Mouse (Mus musculus) MEL (cell line): ENCODE measurements around the gene Gm10318. TPM values are rescaled to one million over a fixed set of nuclear protein-coding genes. Genes with fewer than 3 reads are reported as not detected.

Experiments
- DNase-seq: peaks from one replicate; pipeline ENCODE4 v3.0.0; 2011; ENCODE audit warnings: low read depth, low spot score
- H3K27ac ChIP-seq: 2 replicates; pipeline ENCODE4 v1.5.1; 2012; ENCODE audit warnings: low read depth, mild to moderate bottlenecking, control low read depth, low read length, moderate library complexity; ENCODE audit not compliant: control insufficient read depth
- H3K27me3 ChIP-seq, 2 experiments: fragments of 150-350 bp in 1 of 2; sonication (generic) in 1 of 2; 2 replicates each; pipeline ENCODE4 v1.6.1; 2012; ENCODE audit warnings: low read length in 2 of 2, mild to moderate bottlenecking in 2 of 2, improper control_type of control experiment in 1 of 2, moderate library complexity in 1 of 2; ENCODE audit not compliant: insufficient read depth in 2 of 2, control insufficient read depth in 1 of 2
- H3K36me3 ChIP-seq, 2 experiments: 2 replicates each; pipeline ENCODE4 v1.6.1; 2012 to 2014; ENCODE audit warnings: low read length in 2 of 2, improper control_type of control experiment in 1 of 2, inconsistent platforms in 1 of 2, mild to moderate bottlenecking in 1 of 2; ENCODE audit not compliant: insufficient read depth in 2 of 2, control insufficient read depth in 1 of 2
- H3K4me1 ChIP-seq, 2 experiments: fragments of 150-350 bp in 1 of 2; sonication (generic) in 1 of 2; 2 replicates each; pipeline ENCODE4 v1.6.1; 2012; ENCODE audit warnings: low read length in 2 of 2, improper control_type of control experiment in 1 of 2, mild to moderate bottlenecking in 1 of 2; ENCODE audit not compliant: insufficient read depth in 2 of 2, control insufficient read depth in 1 of 2
- H3K4me3 ChIP-seq, 2 experiments: fragments of 150-350 bp in 1 of 2; sonication (generic) in 1 of 2; 2 replicates each; pipeline ENCODE4 v1.5.1; 2012; ENCODE audit warnings: low read depth in 2 of 2, low read length in 2 of 2, mild to moderate bottlenecking in 2 of 2, moderate library complexity in 2 of 2, control low read depth in 1 of 2, improper control_type of control experiment in 1 of 2; ENCODE audit not compliant: control insufficient read depth in 1 of 2, insufficient read depth in 1 of 2
- H3K79me2 ChIP-seq: 2 replicates; pipeline ENCODE4 v1.6.1; 2012; ENCODE audit warnings: mild to moderate bottlenecking, low read length, moderate library complexity; ENCODE audit not compliant: control insufficient read depth, poor library complexity, insufficient read depth
- H3K9ac ChIP-seq: 2 replicates; pipeline ENCODE4 v1.6.1; 2012; ENCODE audit warnings: low read depth, mild to moderate bottlenecking, control low read depth, low read length, moderate library complexity; ENCODE audit not compliant: control insufficient read depth, poor library complexity, severe bottlenecking
- H3K9me3 ChIP-seq: fragments of 150-350 bp; sonication (generic); replicated peaks from 2 replicates; pipeline ENCODE4 v1.6.1; 2012; ENCODE audit warnings: mild to moderate bottlenecking, low read length, improper control_type of control experiment, moderate library complexity; ENCODE audit not compliant: insufficient read depth
- BHLHE40 ChIP-seq: IDR thresholded peaks from 2 replicates; pipeline ENCODE4 v1.6.1; 2012; ENCODE audit warnings: low read depth, mild to moderate bottlenecking, inconsistent platforms, low read length, improper control_type of control experiment, borderline replicate concordance
- CHD1 ChIP-seq: IDR thresholded peaks from 2 replicates; pipeline ENCODE4 v1.6.1; 2012; ENCODE audit warnings: low read depth, mild to moderate bottlenecking, inconsistent platforms, low read length, improper control_type of control experiment
- CHD2 ChIP-seq: IDR thresholded peaks from 2 replicates; pipeline ENCODE4 v1.6.1; 2011; ENCODE audit warnings: low read length, improper control_type of control experiment
- CTCF ChIP-seq, 3 experiments: IDR thresholded peaks in 2 of 3; conservative IDR thresholded peaks in 1 of 3; 2 replicates each; pipeline ENCODE4 v1.5.1; 2011 to 2012; ENCODE audit warnings: low read length in 3 of 3, low read depth in 2 of 3, mild to moderate bottlenecking in 2 of 3, improper control_type of control experiment in 1 of 3, inconsistent platforms in 1 of 3, mixed read lengths in 1 of 3, moderate library complexity in 1 of 3; ENCODE audit not compliant: control insufficient read depth in 1 of 3, insufficient read depth in 1 of 3, poor library complexity in 1 of 3, severe bottlenecking in 1 of 3
- E2F4 ChIP-seq: IDR thresholded peaks from 2 replicates; pipeline ENCODE4 v1.6.1; 2011; ENCODE audit warnings: low read depth, low read length, improper control_type of control experiment, borderline replicate concordance
- ELF1 ChIP-seq: IDR thresholded peaks from 2 replicates; pipeline ENCODE4 v1.6.1; 2014; ENCODE audit warnings: low read depth, mild to moderate bottlenecking, inconsistent platforms, low read length, improper control_type of control experiment, moderate library complexity
- EP300 ChIP-seq, 2 experiments: IDR thresholded peaks; 2 replicates each; pipeline ENCODE4 v1.6.1; 2011; ENCODE audit warnings: improper control_type of control experiment in 2 of 2, low read length in 2 of 2, low read depth in 1 of 2, mild to moderate bottlenecking in 1 of 2
- GABPA ChIP-seq: IDR thresholded peaks from 2 replicates; pipeline ENCODE4 v1.6.1; 2012; ENCODE audit warnings: low read depth, mild to moderate bottlenecking, inconsistent platforms, low read length, improper control_type of control experiment, moderate library complexity
- HCFC1 ChIP-seq: IDR thresholded peaks from 2 replicates; pipeline ENCODE4 v1.6.1; 2012; ENCODE audit warnings: low read depth, mild to moderate bottlenecking, inconsistent platforms, low read length, improper control_type of control experiment, moderate library complexity
- JUND ChIP-seq: IDR thresholded peaks from 2 replicates; pipeline ENCODE4 v1.6.1; 2011; ENCODE audit warnings: low read depth, mild to moderate bottlenecking, improper control_type of control experiment, low read length
- MAFK ChIP-seq: IDR thresholded peaks from 2 replicates; pipeline ENCODE4 v1.6.1; 2011; ENCODE audit warnings: low read depth, mild to moderate bottlenecking, low read length, improper control_type of control experiment, borderline replicate concordance
- MEF2A ChIP-seq: IDR thresholded peaks from 2 replicates; pipeline ENCODE4 v1.6.1; 2014; ENCODE audit warnings: low read depth, mild to moderate bottlenecking, inconsistent platforms, low read length, improper control_type of control experiment; ENCODE audit not compliant: poor library complexity, insufficient replicate concordance, severe bottlenecking; ENCODE audit errors: extremely low read depth
- MXI1 ChIP-seq: IDR thresholded peaks from 2 replicates; pipeline ENCODE4 v1.6.1; 2011; ENCODE audit warnings: mild to moderate bottlenecking, low read depth, low read length, improper control_type of control experiment
- MYC ChIP-seq: IDR thresholded peaks from 2 replicates; pipeline ENCODE4 v1.6.1; 2011; ENCODE audit warnings: low read depth, mild to moderate bottlenecking, low read length, improper control_type of control experiment, moderate library complexity
- NELFE ChIP-seq: IDR thresholded peaks from 2 replicates; pipeline ENCODE4 v1.6.1; 2011; ENCODE audit warnings: low read depth, low read length, improper control_type of control experiment
- NRF1 ChIP-seq: IDR thresholded peaks from 2 replicates; pipeline ENCODE4 v1.6.1; 2014; ENCODE audit warnings: low read depth, mild to moderate bottlenecking, inconsistent platforms, low read length, improper control_type of control experiment, moderate library complexity; ENCODE audit not compliant: poor library complexity, insufficient read depth, severe bottlenecking
- POLR2AphosphoS2 ChIP-seq: IDR thresholded peaks from 2 replicates; pipeline ENCODE4 v1.6.1; 2011; ENCODE audit warnings: low read length, improper control_type of control experiment
- SIN3A ChIP-seq: IDR thresholded peaks from 2 replicates; pipeline ENCODE4 v1.6.1; 2012; ENCODE audit warnings: low read length, improper control_type of control experiment, inconsistent platforms
- SMC3 ChIP-seq: IDR thresholded peaks from 2 replicates; pipeline ENCODE4 v1.6.1; 2011; ENCODE audit warnings: low read depth, low read length, improper control_type of control experiment
- TCF12 ChIP-seq: IDR thresholded peaks from 2 replicates; pipeline ENCODE4 v1.6.1; 2014; ENCODE audit warnings: low read depth, mild to moderate bottlenecking, inconsistent platforms, low read length, improper control_type of control experiment, moderate library complexity
- USF1 ChIP-seq: IDR thresholded peaks from 2 replicates; pipeline ENCODE4 v1.6.1; 2014; ENCODE audit warnings: low read depth, mild to moderate bottlenecking, inconsistent platforms, low read length, improper control_type of control experiment, moderate library complexity
- ZKSCAN1 ChIP-seq: IDR thresholded peaks from 2 replicates; pipeline ENCODE4 v1.6.1; 2012; ENCODE audit warnings: low read depth, mild to moderate bottlenecking, inconsistent platforms, low read length, improper control_type of control experiment, moderate library complexity
- polyA plus RNA-seq, 2 experiments: library from polyadenylated mRNA; stranded (reverse) in 1 of 2; unstranded in 1 of 2; fragments of >175 nt in 1 of 2; fragments of >200 nt in 1 of 2; gene quantifications; 2 replicates each; pipeline versions ENCODE4 v1.2.1 to v1.2.4; 2012; ENCODE audit warnings: low replicate concordance in 2 of 2, low read depth in 1 of 2; ENCODE audit not compliant: insufficient read length in 2 of 2, insufficient read depth in 1 of 2, missing spikeins in 1 of 2
- total RNA-seq: library from RNA; depleted of rRNA; stranded (reverse); fragments of 300-350 nt; gene quantifications from 2 replicates; pipeline ENCODE4 v1.2.3, GENCODE M21; 2012

Gm10318 gene
- total and polyA plus RNA-seq, 3 experiments: not detected

DNA sequence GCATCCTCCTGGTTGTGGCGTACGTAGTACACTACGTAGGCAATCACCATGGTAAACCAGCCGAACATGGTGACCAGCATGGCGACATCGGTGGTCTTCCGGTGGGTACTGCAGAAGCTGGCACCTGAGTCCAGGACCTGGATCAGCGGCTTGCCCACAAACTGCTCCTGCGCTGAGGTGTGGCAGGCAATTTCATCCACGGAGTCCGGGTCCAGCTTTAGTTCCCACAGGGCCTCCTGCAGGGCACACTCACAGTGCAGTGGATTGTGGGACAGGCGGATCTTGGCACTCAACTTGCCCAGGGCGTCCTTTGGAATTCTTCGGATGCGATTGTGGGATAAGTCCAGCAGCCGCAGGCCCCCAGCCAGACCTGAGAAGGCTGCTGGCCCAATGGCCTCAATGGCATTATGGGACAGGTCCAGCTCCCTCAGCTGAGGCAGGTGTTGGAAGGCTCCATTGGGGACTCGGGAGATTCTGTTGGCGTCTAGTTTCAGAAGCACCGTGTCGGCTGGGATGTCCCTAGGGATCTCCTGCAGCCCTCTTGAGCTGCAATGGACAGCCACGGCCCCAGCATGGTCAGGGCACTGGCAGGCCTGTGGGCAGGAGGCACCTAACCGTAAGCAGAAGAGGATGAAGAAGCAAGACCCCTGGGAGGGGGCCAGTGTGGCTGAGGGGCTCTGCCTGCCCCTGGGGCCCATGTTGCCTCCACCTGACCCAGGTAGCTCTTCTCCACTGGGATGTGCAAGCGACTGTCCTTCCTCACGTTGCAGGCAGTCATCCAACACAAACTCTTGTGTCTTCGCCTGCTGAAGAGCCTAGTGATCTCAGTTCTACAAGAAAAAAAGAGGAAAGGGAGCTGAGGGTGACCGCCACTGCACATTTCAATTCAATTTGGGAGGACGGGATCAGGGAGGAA lies 48.5 kb downstream of the Gm10318 start:
- Histone ChIP-seq H3K27ac (no peak overlapping the region), H3K79me2 (no peaks in the 10 kb centered on the region), H3K36me3 (peaks cover 0 to 7% of the 10 kb centered on the region in 2 experiments; a peak in 1 of 4 replicates), H3K4me3 (no peak overlapping the region), H3K27me3 (peaks cover 0 to 7% of the 10 kb centered on the region in 2 experiments; a peak in 1 of 4 replicates), H3K4me1 (no peaks in the 10 kb centered on the region; a peak in 1 of 4 replicates), H3K9ac (no peak overlapping the region), H3K9me3 (no peaks in the 10 kb centered on the region)
- DNase-seq: no peak
- TF ChIP-seq MAFK (no peak), SMC3 (no peak), USF1 (no peak), SIN3A (no peak), MYC (no peak), ELF1 (no peak), E2F4 (no peak), POLR2AphosphoS2 (no peak), EP300 (IDR thresholded peaks at IDR 0.05; ENCODE audit: low read depth in 1 of 2, low read length in 2 of 2) (no peak), HCFC1 (no peak), GABPA (no peak), JUND (no peak)

GRCm38 (mm10) chr10:77901871-77902210 lies 49.2 kb downstream of the Gm10318 start:
- no peak for DNase-seq
- peak overlapping the region; percentile 71 to 81 for H3K4me3 ChIP-seq
- no peak overlapping the region for H3K27ac ChIP-seq

More at GRCm38 (mm10) chr10:77901871-77902210, 49.2 kb downstream of the Gm10318 start:
- TF ChIP-seq CHD1 (no peak), NRF1 (no peak), ZKSCAN1 (no peak), MXI1 (no peak; the same call in 1 of the 2 replicates), MEF2A (no peak), CTCF (IDR thresholded peaks at IDR 0.05 in 2 of 3, conservative IDR thresholded peaks at IDR 0.05 in 1 of 3; ENCODE audit: control insufficient read depth in 1 of 3, insufficient read depth in 1 of 3, low read depth in 2 of 3, low read length in 3 of 3, poor library complexity in 1 of 3, severe bottlenecking in 1 of 3) (no peak), HCFC1 (no peak), CHD2 (no peak), NELFE (no peak), TCF12 (no peak), BHLHE40 (no peak), JUND (no peak), E2F4 (no peak)
- TF ChIP-seq, all 39 proteins: peak for 0
- Histone ChIP-seq H3K27me3 (peaks cover 0 to under 1% of the 10 kb centered on the region in 2 experiments; a peak in 1 of 4 replicates), H3K9ac (peak overlapping the region; percentile 67), H3K9me3 (no peaks in the 10 kb centered on the region), H3K79me2 (no peaks in the 10 kb centered on the region), H3K4me1 (no peaks in the 10 kb centered on the region; a peak in 1 of 4 replicates), H3K36me3 (peaks cover 0 to 7% of the 10 kb centered on the region in 2 experiments; a peak in 1 of 4 replicates)
